Mouse (Mus musculus) bone marrow macrophage, adult 2 months (primary cell): ENCODE data around the gene Sstr2. TPM values are rescaled to one million over a fixed set of nuclear protein-coding genes. Genes with fewer than 3 reads are reported as not detected.

ENCODE experiments used
- H3K27ac ChIP-seq: 2 replicates; pipeline ENCODE4 v1.5.1; 2012; ENCODE audit warnings: low read depth, low read length; ENCODE audit not compliant: insufficient read depth
- H3K4me1 ChIP-seq: 2 replicates; pipeline ENCODE4 v1.6.1; 2012; ENCODE audit warnings: low read length; ENCODE audit not compliant: control insufficient read depth, insufficient read depth
- H3K4me3 ChIP-seq: 2 replicates; pipeline ENCODE4 v1.5.1; 2012; ENCODE audit warnings: mild to moderate bottlenecking, low read length, moderate library complexity; ENCODE audit not compliant: insufficient read depth
- CTCF ChIP-seq: IDR thresholded peaks from 2 replicates; pipeline ENCODE4 v1.5.1; 2012; ENCODE audit warnings: low read depth, mild to moderate bottlenecking, low read length, moderate library complexity
- POLR2A ChIP-seq: IDR thresholded peaks from 2 replicates; pipeline ENCODE4 v1.6.1; 2012; ENCODE audit warnings: mild to moderate bottlenecking, low read depth, low read length, borderline replicate concordance
- polyA plus RNA-seq: library from polyadenylated mRNA; stranded (reverse); fragments of >200 nt; gene quantifications from 2 replicates; pipeline ENCODE4 v1.2.4, GENCODE M21; 2012; ENCODE audit not compliant: missing spikeins, insufficient read depth, insufficient read length

Sstr2 gene
- not detected in 2 replicates for polyA plus RNA-seq

- Histone ChIP-seq H3K4me3 (peak within 1 kb of the TSS; percentile 49), H3K27ac (no peak within 1 kb of the TSS), H3K4me1 (no peaks in the 10 kb centered on the region)
- TF ChIP-seq CTCF (no peak), POLR2A (no peak)
These were observed at the start of gene Sstr2 for GRCm38 (mm10) chr11:113618672-113619419. Gene Sstr2 (plus strand): TSS chr11:113619342.

GRCm38 (mm10) chr11:113571616-113572015 lies 47.5 kb upstream of the Sstr2 start:
- peaks cover 6% of the 10 kb centered on the region for H3K4me1 ChIP-seq
- no peak overlapping the region for H3K4me3 ChIP-seq
- TF ChIP-seq CTCF (no peak), POLR2A (no peak)
- no peak overlapping the region for H3K27ac ChIP-seq

- H3K27ac ChIP-seq, result no peak overlapping the region
- no peak for TF ChIP-seq CTCF
- TF ChIP-seq POLR2A, result no peak
- no peak overlapping the region for H3K4me3 ChIP-seq
- peaks cover 6% of the 10 kb centered on the region for H3K4me1 ChIP-seq
These were observed 46.5 kb upstream of the Sstr2 start for GRCm38 (mm10) chr11:113572641-113573040.

- H3K4me3 ChIP-seq, result no peak overlapping the region
- no peaks in the 10 kb centered on the region for H3K4me1 ChIP-seq
- no peak for TF ChIP-seq CTCF
- no peak for TF ChIP-seq POLR2A
- no peak overlapping the region for H3K27ac ChIP-seq
These were observed 41.9 kb upstream of the Sstr2 start for GRCm38 (mm10) chr11:113577221-113577620.

GRCm38 (mm10) chr11:113583879-113584661 lies 35.1 kb upstream of the Sstr2 start:
- Histone ChIP-seq H3K4me3 (no peak overlapping the region), H3K27ac (no peak overlapping the region), H3K4me1 (no peaks in the 10 kb centered on the region)
- TF ChIP-seq POLR2A, result no peak
- no peak for TF ChIP-seq CTCF

GRCm38 (mm10) chr11:113586423-113586822 lies 32.7 kb upstream of the Sstr2 start:
- TF ChIP-seq POLR2A (no peak), CTCF (no peak)
- H3K4me3 ChIP-seq, result no peak overlapping the region
- H3K4me1 ChIP-seq, result no peaks in the 10 kb centered on the region
- H3K27ac ChIP-seq, result no peak overlapping the region

- H3K4me3 ChIP-seq, result no peak overlapping the region
These were observed 30.2 kb upstream of the Sstr2 start for GRCm38 (mm10) chr11:113588936-113589335.

GRCm38 (mm10) chr11:113595144-113595543 lies 24.0 kb upstream of the Sstr2 start:
- TF ChIP-seq POLR2A (no peak), CTCF (no peak)
- H3K4me1 ChIP-seq, result no peaks in the 10 kb centered on the region
- H3K27ac ChIP-seq, result no peak overlapping the region
- no peak overlapping the region for H3K4me3 ChIP-seq

More at GRCm38 (mm10) chr11:113588936-113589335, 30.2 kb upstream of the Sstr2 start:
- Histone ChIP-seq H3K4me1 (no peaks in the 10 kb centered on the region), H3K27ac (no peak overlapping the region)
- TF ChIP-seq POLR2A, result no peak
- TF ChIP-seq CTCF, result no peak

GRCm38 (mm10) chr11:113597632-113598031 lies 21.5 kb upstream of the Sstr2 start:
- Histone ChIP-seq H3K4me1 (no peaks in the 10 kb centered on the region), H3K4me3 (no peak overlapping the region), H3K27ac (no peak overlapping the region)
- no peak for TF ChIP-seq CTCF
- no peak for TF ChIP-seq POLR2A
